Mouse (Mus musculus): ENCODE data around the gene Gm19426.

Gene Gm19426

DNA sequence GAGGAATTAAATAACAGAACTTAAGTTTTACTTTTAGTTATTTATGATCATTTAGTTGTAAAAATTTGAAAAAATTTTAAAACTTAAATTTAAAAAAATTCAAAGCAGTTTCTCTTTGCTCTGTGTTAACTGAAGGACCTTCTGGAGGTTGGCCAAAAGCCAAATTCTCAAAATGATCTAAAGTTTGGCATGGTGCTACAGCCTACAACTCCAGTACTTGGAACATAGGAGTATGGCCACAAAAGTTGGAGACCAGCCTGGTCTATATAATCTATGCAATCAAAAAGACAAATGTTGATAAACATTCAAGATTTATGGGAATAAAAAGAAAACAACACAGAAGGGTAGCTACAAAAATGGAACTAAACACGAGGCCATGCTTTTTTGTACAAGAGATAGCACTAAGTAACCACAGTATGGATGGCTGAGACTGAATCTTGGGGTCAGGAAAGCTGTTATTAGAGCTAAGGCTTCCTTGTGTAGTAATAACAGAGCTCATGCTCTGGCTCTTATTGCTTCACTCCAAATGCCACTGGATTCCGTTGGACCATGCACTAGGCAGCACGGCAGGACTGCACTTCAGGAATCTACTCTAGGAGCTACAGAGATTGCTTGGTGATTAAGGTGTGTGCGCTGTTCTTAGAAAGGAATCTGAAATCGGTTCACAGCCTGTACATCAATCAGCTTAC lies 48.3 kb downstream of the Gm19426 start:
- in situ Hi-C loops (cut with MboI; ENCODE audit: low pct_unique_long_range_greater_than_20kb in 1 of 2, low sequenced_read_pairs in 2 of 2, unreplicated experiment in 1 of 2), result no loop called here
